Mouse (Mus musculus) spleen, adult 2 months (tissue): ENCODE measurements around the gene Tcap.

Experiments used
- CTCF ChIP-seq: fragments of 200-500 bp; IDR thresholded peaks from 2 replicates; pipeline ENCODE4 v1.5.1; 2011; ENCODE audit warnings: mild to moderate bottlenecking, inconsistent platforms; ENCODE audit not compliant: insufficient read depth, insufficient read length, insufficient replicate concordance; ENCODE audit errors: extremely low read depth
- POLR2A ChIP-seq: fragments of 200-500 bp; IDR thresholded peaks from 2 replicates; pipeline ENCODE4 v1.6.1; 2011; ENCODE audit warnings: low read depth, low read length, inconsistent platforms

DNA sequence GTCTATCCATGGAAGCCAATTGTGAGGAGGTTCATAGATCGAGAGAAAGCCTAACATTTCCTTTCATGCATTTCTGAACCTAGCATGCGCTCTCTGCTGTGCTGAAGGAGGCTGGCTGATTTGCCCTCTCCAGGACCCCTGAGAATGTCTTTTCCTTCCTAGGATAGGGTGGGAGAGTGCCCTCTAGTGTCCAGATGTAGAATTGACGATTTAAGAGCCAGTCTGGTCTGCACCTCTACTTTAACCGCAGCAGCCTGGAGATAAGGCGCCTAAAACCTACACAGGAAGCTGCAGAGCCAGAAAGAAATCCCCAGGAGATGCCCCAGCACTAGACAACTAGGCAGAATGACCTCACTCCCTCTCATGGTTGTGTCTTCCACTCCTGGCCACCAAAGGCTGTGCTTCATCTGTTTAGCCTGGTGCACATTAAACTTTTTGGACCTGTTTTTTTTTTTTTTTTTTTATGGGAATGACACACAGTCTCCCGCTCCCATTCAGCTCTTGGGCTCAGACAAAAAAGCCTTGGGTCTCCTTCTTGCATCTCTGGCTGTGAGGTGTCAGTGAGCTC, 27.8 kb upstream of the Tcap start:
- TF ChIP-seq POLR2A, result no peak
- TF ChIP-seq CTCF, result peak; percentile 27; the same call in 1 of the 2 replicates
